Mouse (Mus musculus): ENCODE data around the gene Ccdc157.

DNA sequence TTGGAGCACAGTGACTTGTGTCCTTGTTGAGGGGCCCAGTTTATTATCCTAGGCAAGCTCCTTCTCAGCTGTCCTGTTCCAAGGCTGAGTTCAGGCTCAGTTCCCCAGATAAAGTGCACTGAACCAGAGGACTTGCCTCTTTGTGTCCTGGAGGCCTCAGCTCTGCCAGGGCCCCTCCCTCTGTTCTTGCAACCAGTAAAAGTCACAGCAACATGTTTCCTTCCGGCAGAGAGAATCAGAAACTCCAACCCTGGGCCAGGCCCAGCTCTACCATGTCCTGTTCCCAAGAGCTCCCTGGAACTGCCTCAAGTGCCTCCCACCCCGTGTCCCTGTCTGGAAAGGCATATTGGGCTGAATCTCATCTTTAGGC is 43.6 kb upstream of the Ccdc157 start:
- TF ChIP-seq POLR2A (IDR thresholded peaks at IDR 0.05; ENCODE audit: extremely low read depth, insufficient read depth, low read length) (no peak), CTCF (IDR thresholded peaks at IDR 0.05; ENCODE audit: extremely low read depth, insufficient read depth, low read length) (no peak)

All from cortical plate, adult 2 months (tissue).